Mouse (Mus musculus): ENCODE data around the gene Efhc1. TPM values are rescaled to one million over a fixed set of nuclear protein-coding genes. Genes with fewer than 3 reads are reported as not detected.
A peak's percentile ranks its signal among the peaks of the same experiment; 100 is the strongest.

Efhc1 gene
- polyA plus RNA-seq, 1 experiment from 2014 or later, result 1.9 TPM

DNA sequence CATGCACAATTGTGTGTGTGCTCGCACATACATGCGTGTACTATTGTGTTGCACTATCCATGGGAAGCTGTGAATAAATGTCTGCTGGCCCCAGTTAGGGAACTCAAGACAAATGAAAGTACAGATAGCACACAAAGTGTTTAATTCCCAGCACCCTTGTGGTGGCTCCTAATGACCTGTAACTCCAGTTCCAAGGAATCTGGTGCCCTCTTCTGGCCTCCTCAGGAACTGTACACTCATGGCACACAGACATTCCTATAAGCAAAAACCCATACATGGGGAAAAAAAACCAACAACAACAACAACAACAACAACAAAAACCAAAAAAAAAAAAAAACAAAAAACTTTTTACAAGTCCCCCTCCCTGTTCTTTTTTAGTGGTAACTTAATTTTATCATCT, 8.4 kb upstream of the Efhc1 start:
- H3K27ac ChIP-seq (replicated peaks in 1 of 2; ENCODE audit: control insufficient read depth in 1 of 2, insufficient read depth in 1 of 2, low read depth in 2 of 2, low read length in 2 of 2), result no peak overlapping the region
- H3K4me3 ChIP-seq (ENCODE audit: control insufficient read depth in 1 of 2, insufficient read depth in 1 of 2, low read depth in 1 of 2, low read length in 2 of 2), result no peak overlapping the region
- no peaks in the 10 kb centered on the region for H3K36me3 ChIP-seq (ENCODE audit: control insufficient read depth, insufficient read depth, low read length)
- peaks cover 0 to 4% of the 10 kb centered on the region in 2 experiments; a peak in 1 of 4 replicates for H3K4me1 ChIP-seq (ENCODE audit: control insufficient read depth in 2 of 2, insufficient read depth in 2 of 2, low read length in 2 of 2)
- H3K4me2 ChIP-seq (ENCODE audit: low read length), result no peak overlapping the region
- 98% methylated on average over 2 of the region's 2 CpGs for WGBS
- no peaks in the 10 kb centered on the region for H3K9me3 ChIP-seq (ENCODE audit: control insufficient read depth, low read length)
- no peak for ATAC-seq (ENCODE audit: insufficient number of reproducible peaks, insufficient read depth, low FRiP score, low read depth)
- no peak overlapping the region for H3K9ac ChIP-seq (ENCODE audit: low read length)
- H3K27me3 ChIP-seq (ENCODE audit: control insufficient read depth, insufficient read depth, low read length), result no peaks in the 10 kb centered on the region

DNA sequence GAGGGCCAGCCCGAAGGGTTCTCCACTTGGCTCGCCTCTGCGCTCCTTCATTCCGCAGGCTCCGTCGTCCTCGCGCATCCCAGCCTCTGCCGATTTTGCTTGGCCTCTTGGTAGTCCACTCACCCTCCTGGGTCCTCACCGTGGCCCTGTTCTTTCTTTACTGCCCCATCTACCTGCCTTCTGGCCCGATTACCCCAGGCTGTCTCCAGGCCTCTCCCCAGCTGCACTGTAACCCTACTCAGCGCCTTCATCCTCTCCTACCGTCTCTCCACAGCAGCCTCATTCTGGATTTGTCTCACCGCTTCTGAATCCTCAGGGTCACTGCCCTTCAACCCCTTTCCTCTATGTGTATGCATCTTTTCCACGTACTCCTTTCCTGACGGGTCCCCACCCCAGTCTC, 373 bp downstream of the Efhc1 start:
- Histone ChIP-seq H3K36me3 (ENCODE audit: control insufficient read depth, insufficient read depth, low read length) (no peaks in the 10 kb centered on the region), H3K9me3 (ENCODE audit: control insufficient read depth, low read length) (no peaks in the 10 kb centered on the region), H3K27ac (replicated peaks in 1 of 2; ENCODE audit: control insufficient read depth in 1 of 2, insufficient read depth in 1 of 2, low read depth in 2 of 2, low read length in 2 of 2) (peak overlapping the region in 1 of 2 experiments; percentile 9; a peak in 1 of 4 replicates), H3K4me3 (ENCODE audit: control insufficient read depth in 1 of 2, insufficient read depth in 1 of 2, low read depth in 1 of 2, low read length in 2 of 2) (peak overlapping the region; percentile 54), H3K27me3 (ENCODE audit: control insufficient read depth, insufficient read depth, low read length) (no peaks in the 10 kb centered on the region), H3K9ac (ENCODE audit: low read length) (peak overlapping the region; percentile 55), H3K4me2 (ENCODE audit: low read length) (peak overlapping the region; percentile 69), H3K4me1 (ENCODE audit: control insufficient read depth in 2 of 2, insufficient read depth in 2 of 2, low read length in 2 of 2) (peaks cover 5 to 7% of the 10 kb centered on the region in 2 experiments; a peak in 2 of 4 replicates)
- ATAC-seq (ENCODE audit: insufficient number of reproducible peaks, insufficient read depth, low FRiP score, low read depth), result 0 out of 2 replicates have a peak, but pooled peaks have one; percentile 1
- WGBS, result 7% methylated on average over 16 of the region's 16 CpGs

DNA sequence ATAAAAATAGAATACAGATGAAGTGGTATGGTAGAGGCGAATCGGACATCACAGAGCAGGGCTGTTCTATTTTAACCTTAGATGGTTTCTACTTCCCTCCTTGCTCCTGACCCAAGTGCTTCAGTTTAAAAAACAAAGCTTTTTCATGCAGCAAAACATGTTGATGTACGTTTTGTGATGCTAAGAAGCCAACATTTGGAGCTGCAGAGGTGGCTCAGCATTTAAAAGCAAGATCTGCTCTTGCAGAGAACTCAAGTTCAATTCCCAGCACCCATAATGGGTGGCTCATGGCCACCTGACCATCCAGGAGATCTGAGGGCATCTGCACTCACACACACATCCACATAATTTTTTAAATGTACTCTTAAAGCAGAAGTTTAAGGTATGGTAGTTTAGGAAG, 3.5 kb downstream of the Efhc1 start:
- 68% methylated on average over 3 of the region's 3 CpGs for WGBS
- Histone ChIP-seq H3K27me3 (ENCODE audit: control insufficient read depth, insufficient read depth, low read length) (no peaks in the 10 kb centered on the region), H3K4me2 (ENCODE audit: low read length) (no peak overlapping the region), H3K4me1 (ENCODE audit: control insufficient read depth in 2 of 2, insufficient read depth in 2 of 2, low read length in 2 of 2) (peaks cover 5 to 7% of the 10 kb centered on the region in 2 experiments; a peak in 2 of 4 replicates), H3K4me3 (ENCODE audit: control insufficient read depth in 1 of 2, insufficient read depth in 1 of 2, low read depth in 1 of 2, low read length in 2 of 2) (no peak overlapping the region), H3K36me3 (ENCODE audit: control insufficient read depth, insufficient read depth, low read length) (no peaks in the 10 kb centered on the region), H3K27ac (replicated peaks in 1 of 2; ENCODE audit: control insufficient read depth in 1 of 2, insufficient read depth in 1 of 2, low read depth in 2 of 2, low read length in 2 of 2) (no peak overlapping the region), H3K9ac (ENCODE audit: low read length) (no peak overlapping the region), H3K9me3 (ENCODE audit: control insufficient read depth, low read length) (no peaks in the 10 kb centered on the region)
- ATAC-seq (ENCODE audit: insufficient number of reproducible peaks, insufficient read depth, low FRiP score, low read depth), result no peak

- H3K9ac ChIP-seq (ENCODE audit: low read length), result no peak overlapping the region
- no peak overlapping the region for H3K27ac ChIP-seq (replicated peaks in 1 of 2; ENCODE audit: control insufficient read depth in 1 of 2, insufficient read depth in 1 of 2, low read depth in 2 of 2, low read length in 2 of 2)
- no peak overlapping the region for H3K4me2 ChIP-seq (ENCODE audit: low read length)
- 75% methylated on average over 2 of the region's 2 CpGs for WGBS
- no peak for ATAC-seq (ENCODE audit: insufficient number of reproducible peaks, insufficient read depth, low FRiP score, low read depth)
- no peaks in the 10 kb centered on the region for H3K36me3 ChIP-seq (ENCODE audit: control insufficient read depth, insufficient read depth, low read length)
- no peak overlapping the region for H3K4me3 ChIP-seq (ENCODE audit: control insufficient read depth in 1 of 2, insufficient read depth in 1 of 2, low read depth in 1 of 2, low read length in 2 of 2)
- H3K27me3 ChIP-seq (ENCODE audit: control insufficient read depth, insufficient read depth, low read length), result no peaks in the 10 kb centered on the region
- H3K9me3 ChIP-seq (ENCODE audit: control insufficient read depth, low read length), result no peaks in the 10 kb centered on the region
- no peaks in the 10 kb centered on the region for H3K4me1 ChIP-seq (ENCODE audit: control insufficient read depth in 2 of 2, insufficient read depth in 2 of 2, low read length in 2 of 2)
Measured at GRCm38 (mm10) chr1:20969642-20970041, 18.2 kb downstream of the Efhc1 start.

GRCm38 (mm10) chr1:20973389-20973788, 22.0 kb downstream of the Efhc1 start:
- Histone ChIP-seq H3K9ac (ENCODE audit: low read length) (no peak overlapping the region), H3K36me3 (ENCODE audit: control insufficient read depth, insufficient read depth, low read length) (no peaks in the 10 kb centered on the region), H3K9me3 (ENCODE audit: control insufficient read depth, low read length) (no peaks in the 10 kb centered on the region), H3K27me3 (ENCODE audit: control insufficient read depth, insufficient read depth, low read length) (no peaks in the 10 kb centered on the region), H3K4me1 (ENCODE audit: control insufficient read depth in 2 of 2, insufficient read depth in 2 of 2, low read length in 2 of 2) (no peaks in the 10 kb centered on the region), H3K27ac (replicated peaks in 1 of 2; ENCODE audit: control insufficient read depth in 1 of 2, insufficient read depth in 1 of 2, low read depth in 2 of 2, low read length in 2 of 2) (no peak overlapping the region), H3K4me3 (ENCODE audit: control insufficient read depth in 1 of 2, insufficient read depth in 1 of 2, low read depth in 1 of 2, low read length in 2 of 2) (no peak overlapping the region), H3K4me2 (ENCODE audit: low read length) (no peak overlapping the region)
- no peak for ATAC-seq (ENCODE audit: insufficient number of reproducible peaks, insufficient read depth, low FRiP score, low read depth)
- WGBS, result 86% methylated on average over 6 of the region's 6 CpGs

- H3K4me3 ChIP-seq (ENCODE audit: control insufficient read depth in 1 of 2, insufficient read depth in 1 of 2, low read depth in 1 of 2, low read length in 2 of 2), result no peak overlapping the region
- no peak for ATAC-seq (ENCODE audit: insufficient number of reproducible peaks, insufficient read depth, low FRiP score, low read depth)
- whole genome bisulfite sequencing, result 69% methylated on average over 9 of the region's 9 CpGs
- no peak overlapping the region for H3K4me2 ChIP-seq (ENCODE audit: low read length)
- H3K36me3 ChIP-seq (ENCODE audit: control insufficient read depth, insufficient read depth, low read length), result no peaks in the 10 kb centered on the region
- H3K9me3 ChIP-seq (ENCODE audit: control insufficient read depth, low read length), result no peaks in the 10 kb centered on the region
- no peak overlapping the region for H3K27ac ChIP-seq (replicated peaks in 1 of 2; ENCODE audit: control insufficient read depth in 1 of 2, insufficient read depth in 1 of 2, low read depth in 2 of 2, low read length in 2 of 2)
- no peaks in the 10 kb centered on the region for H3K4me1 ChIP-seq (ENCODE audit: control insufficient read depth in 2 of 2, insufficient read depth in 2 of 2, low read length in 2 of 2)
- H3K9ac ChIP-seq (ENCODE audit: low read length), result no peak overlapping the region
- H3K27me3 ChIP-seq (ENCODE audit: control insufficient read depth, insufficient read depth, low read length), result no peaks in the 10 kb centered on the region
Measured at GRCm38 (mm10) chr1:20974341-20975135, 23.1 kb downstream of the Efhc1 start.

DNA sequence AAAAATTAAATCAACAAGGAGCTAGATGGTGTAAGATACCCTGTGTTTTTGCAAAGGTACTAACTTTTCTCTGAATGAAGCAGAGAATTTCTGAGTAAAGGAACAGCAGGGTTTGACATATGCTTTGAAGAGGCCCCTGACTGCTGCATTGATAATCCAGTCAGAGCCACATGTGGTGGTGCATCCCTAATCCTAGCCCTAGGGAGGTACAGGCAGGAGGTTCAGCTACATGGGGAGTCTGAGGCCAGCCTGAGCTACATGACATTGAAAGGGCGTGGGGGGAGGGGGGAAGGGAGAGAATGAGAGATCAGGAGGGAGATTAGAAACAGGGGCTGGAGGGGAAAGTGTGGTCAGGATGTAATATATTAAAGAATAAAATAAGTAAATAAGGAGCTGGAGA, 29.1 kb downstream of the Efhc1 start:
- WGBS, result 64% methylated on average over 1 of the region's 1 CpGs
- Histone ChIP-seq H3K4me2 (ENCODE audit: low read length) (no peak overlapping the region), H3K27me3 (ENCODE audit: control insufficient read depth, insufficient read depth, low read length) (no peaks in the 10 kb centered on the region), H3K9ac (ENCODE audit: low read length) (no peak overlapping the region), H3K9me3 (ENCODE audit: control insufficient read depth, low read length) (no peaks in the 10 kb centered on the region), H3K27ac (replicated peaks in 1 of 2; ENCODE audit: control insufficient read depth in 1 of 2, insufficient read depth in 1 of 2, low read depth in 2 of 2, low read length in 2 of 2) (no peak overlapping the region), H3K4me3 (ENCODE audit: control insufficient read depth in 1 of 2, insufficient read depth in 1 of 2, low read depth in 1 of 2, low read length in 2 of 2) (no peak overlapping the region), H3K4me1 (ENCODE audit: control insufficient read depth in 2 of 2, insufficient read depth in 2 of 2, low read length in 2 of 2) (no peaks in the 10 kb centered on the region; a peak in 1 of 4 replicates), H3K36me3 (ENCODE audit: control insufficient read depth, insufficient read depth, low read length) (no peaks in the 10 kb centered on the region)
- no peak for ATAC-seq (ENCODE audit: insufficient number of reproducible peaks, insufficient read depth, low FRiP score, low read depth)

DNA sequence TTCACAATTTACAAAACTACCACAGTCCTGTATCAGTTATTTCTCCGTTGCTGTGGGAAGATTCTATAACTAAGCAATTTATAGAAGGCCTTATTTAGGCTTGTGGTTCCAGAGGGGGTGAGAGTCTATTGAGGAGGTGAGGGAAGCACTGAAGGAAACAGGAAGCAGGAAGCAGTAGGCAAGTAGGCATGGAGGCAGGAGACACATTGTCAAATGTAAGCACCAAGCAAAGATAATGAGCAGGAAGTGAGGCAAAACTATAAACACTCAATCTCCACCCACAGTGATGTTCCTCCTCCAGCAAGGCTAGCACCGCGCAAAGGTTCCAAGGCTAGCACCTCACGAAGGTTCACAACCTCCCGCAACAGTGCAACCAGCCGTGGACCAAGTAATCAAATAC, 30.3 kb downstream of the Efhc1 start:
- no peak overlapping the region for H3K4me2 ChIP-seq (ENCODE audit: low read length)

More for the DNA sequence above, 30.3 kb downstream of the Efhc1 start:
- Histone ChIP-seq H3K27me3 (ENCODE audit: control insufficient read depth, insufficient read depth, low read length) (no peaks in the 10 kb centered on the region), H3K4me3 (ENCODE audit: control insufficient read depth in 1 of 2, insufficient read depth in 1 of 2, low read depth in 1 of 2, low read length in 2 of 2) (no peak overlapping the region), H3K36me3 (ENCODE audit: control insufficient read depth, insufficient read depth, low read length) (no peaks in the 10 kb centered on the region), H3K9ac (ENCODE audit: low read length) (no peak overlapping the region), H3K4me1 (ENCODE audit: control insufficient read depth in 2 of 2, insufficient read depth in 2 of 2, low read length in 2 of 2) (no peaks in the 10 kb centered on the region; a peak in 1 of 4 replicates), H3K9me3 (ENCODE audit: control insufficient read depth, low read length) (no peaks in the 10 kb centered on the region), H3K27ac (replicated peaks in 1 of 2; ENCODE audit: control insufficient read depth in 1 of 2, insufficient read depth in 1 of 2, low read depth in 2 of 2, low read length in 2 of 2) (no peak overlapping the region)
- ATAC-seq (ENCODE audit: insufficient number of reproducible peaks, insufficient read depth, low FRiP score, low read depth), result no peak
- WGBS, result 84% methylated on average over 6 of the region's 6 CpGs
